Mouse (Mus musculus) 3T3-L1 (cell line): Measurements from ENCODE around the gene Phactr1.

Source experiments
- DNase-seq: peaks from one replicate; pipeline ENCODE4 v3.0.0-alpha.2; 2015; ENCODE audit warnings: low read depth, low spot score

Gene Phactr1

DNA sequence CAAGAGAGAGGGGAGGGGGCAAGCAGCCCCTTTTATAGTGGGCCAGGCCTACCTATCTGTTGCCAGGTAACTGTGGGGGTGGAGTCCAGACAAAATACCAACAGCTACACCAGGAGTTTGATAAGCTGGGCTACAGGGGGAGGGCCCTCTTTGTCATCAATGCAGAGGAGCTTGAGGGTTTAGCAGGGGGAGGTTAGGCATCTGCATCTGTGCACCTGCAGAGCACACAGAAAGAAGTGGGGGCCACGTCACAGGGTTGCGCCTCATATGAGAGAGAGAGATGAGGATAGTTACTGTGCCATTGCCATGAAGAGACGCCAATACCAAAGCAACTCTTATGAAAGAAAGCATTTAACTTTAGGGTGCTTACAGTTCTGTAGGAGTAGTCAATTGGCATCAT lies 496.3 kb downstream of the Phactr1 start:
- no peak for DNase-seq

DNA sequence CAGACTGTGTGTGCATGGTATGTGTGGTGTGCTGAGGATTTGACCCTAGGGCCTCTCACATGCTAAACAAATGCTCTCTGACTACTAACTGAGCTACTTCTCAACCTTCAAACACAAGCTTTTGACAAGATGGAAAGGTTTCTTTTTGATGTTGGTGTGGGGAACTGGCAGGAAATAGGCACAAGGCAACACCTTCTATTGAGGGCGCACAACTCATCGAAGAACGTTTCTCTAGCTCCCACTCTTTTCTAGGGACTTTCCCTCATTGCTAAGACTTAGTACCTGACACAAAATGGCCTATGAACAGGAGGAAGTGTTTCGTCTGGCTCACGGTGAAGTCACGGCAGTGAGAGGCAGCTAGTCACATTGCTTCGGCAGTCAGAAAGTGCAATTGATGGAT lies 496.9 kb downstream of the Phactr1 start:
- DNase-seq = no peak

DNA sequence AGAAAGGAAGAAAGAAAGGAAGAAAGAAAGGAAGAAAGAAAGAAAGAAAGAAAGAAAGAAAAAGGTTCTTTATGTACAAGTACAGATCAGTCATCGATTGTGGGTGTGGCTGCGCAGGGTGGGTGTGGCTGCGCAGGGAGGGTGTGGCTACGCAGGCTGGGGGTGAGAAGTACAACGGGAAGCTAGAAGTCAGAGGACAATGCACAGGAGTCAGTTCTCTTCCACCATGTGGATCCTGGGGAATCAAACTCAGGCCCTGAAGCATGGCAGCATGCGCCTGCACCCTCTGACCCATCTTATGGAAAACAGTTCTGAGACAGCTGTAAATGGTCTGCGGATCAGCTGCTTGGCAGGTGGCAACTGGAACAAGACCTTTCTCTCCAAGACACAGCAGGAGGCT lies 500.7 kb downstream of the Phactr1 start:
- no peak for DNase-seq

DNA sequence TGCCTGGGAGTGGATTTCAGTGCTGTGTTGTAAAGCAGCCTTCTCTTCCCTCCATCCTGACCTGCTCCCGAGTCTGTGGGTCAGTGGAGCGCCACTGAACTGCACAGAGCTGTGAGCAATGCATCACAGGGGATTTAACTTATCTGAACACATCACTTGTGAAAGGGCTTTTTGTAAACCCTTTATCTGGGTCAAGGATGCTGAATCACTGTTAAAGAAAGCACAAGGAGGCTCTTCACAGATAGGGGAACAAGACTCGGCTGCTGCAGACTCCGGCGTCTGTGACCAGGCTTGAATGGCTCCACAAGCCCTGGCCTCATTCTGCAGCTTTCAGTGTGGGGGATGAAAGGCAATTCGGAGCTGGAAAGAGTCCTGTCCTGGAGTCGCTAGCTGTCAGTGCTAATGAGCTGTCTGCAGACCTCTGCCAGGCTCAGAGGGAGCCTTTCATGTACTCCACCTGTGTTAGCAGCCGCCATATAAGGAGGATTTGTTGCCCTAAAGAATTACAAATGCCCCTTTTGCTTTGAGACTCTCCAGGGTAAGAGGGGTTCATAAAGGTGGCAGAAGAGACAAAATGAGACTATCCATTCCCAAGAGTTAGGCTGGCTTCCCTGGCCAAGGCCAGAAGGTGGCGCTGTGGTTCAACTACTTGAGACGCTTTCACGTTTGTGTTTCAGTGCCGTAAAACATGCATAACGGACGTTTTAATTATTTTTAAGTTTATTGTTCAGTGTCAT lies 502.2 kb downstream of the Phactr1 start:
- DNase-seq = peak; percentile 85

DNA sequence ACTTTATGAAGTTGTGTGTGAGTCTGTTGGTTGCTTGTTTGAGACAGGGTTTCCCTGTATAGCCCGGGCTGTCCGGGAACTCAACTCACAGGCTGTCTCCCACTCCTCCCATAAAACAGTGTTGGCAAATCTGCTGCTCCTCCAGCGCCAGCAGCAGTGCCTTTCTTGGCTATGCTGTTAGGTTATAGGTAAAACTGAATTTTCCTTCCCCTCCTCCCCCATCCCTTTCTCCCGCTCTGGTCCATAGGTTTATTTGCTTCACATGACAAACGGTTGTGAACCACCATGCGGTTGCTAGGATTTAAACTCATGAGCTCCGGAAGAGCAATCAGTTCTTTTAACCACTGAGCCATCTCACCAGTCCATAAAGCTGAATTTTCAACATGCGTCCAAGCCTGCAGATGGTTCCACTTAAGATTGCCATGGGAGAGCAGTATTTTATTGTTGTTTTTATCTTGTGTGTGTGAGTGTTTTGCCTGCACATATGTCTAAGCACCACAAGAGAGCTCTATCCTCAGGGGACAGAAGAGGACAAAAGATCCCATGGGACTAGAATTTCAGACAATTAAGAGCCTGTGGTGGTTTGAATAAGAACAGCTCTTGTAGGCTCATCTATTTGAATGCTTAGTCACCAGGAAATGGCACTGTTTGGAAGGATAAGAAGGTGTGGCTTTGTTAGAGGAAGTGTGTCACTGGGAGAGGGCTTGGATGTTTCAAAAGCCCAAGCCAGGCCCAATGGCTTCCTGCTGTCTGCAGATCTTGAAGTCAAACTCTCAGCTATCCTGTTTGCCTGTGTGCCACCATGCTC lies 503.0 kb downstream of the Phactr1 start:
- peak; percentile 61 for DNase-seq

DNA sequence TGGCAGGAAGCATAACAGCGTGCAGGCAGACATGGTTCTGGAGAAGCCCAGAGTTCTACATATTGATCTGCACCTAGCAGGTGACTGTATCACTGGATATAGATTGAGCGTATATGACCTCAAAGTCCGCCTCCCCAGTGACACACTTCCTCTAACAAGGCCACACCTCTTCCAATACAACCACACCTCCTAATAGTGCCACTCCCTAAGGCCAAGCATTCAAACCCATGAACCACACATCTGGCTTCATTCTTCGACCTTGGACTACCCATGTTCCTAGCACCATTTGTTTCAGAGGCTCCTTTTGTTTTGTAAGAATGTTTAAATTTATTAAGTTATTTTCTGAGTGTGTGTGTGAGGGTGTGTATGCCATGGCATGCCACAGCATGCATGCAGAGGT lies 507.3 kb downstream of the Phactr1 start:
- no peak for DNase-seq
